Mouse (Mus musculus) neural tube, embryonic 14.5 days (tissue): ENCODE results near the gene Palld. TPM values are rescaled to one million over a fixed set of nuclear protein-coding genes. Genes with fewer than 3 reads are reported as not detected.

ENCODE experiments used
- ATAC-seq: fragments of 200-750 bp; cut with Nextera tagmentation; 2 replicates; pipeline ENCODE4 v1.8.0; 2017; ENCODE audit warnings: low read depth, mild to moderate bottlenecking, moderate TSS enrichment, moderate library complexity
- H3K27ac ChIP-seq: fragments of 300-500 bp; sonication (generic); 2 replicates; pipeline ENCODE4 v1.5.1; 2014; ENCODE audit warnings: low read depth, mild to moderate bottlenecking, control low read depth, low read length, moderate library complexity, mixed read lengths
- H3K27me3 ChIP-seq: fragments of 300-500 bp; sonication (generic); 2 replicates; pipeline ENCODE4 v1.6.1; 2014; ENCODE audit warnings: low read length; ENCODE audit not compliant: control insufficient read depth, insufficient read depth
- H3K36me3 ChIP-seq: fragments of 300-500 bp; sonication (generic); 2 replicates; pipeline ENCODE4 v1.6.1; 2014; ENCODE audit warnings: low read length, mixed read lengths; ENCODE audit not compliant: control insufficient read depth, insufficient read depth
- H3K4me1 ChIP-seq: fragments of 300-500 bp; sonication (generic); 2 replicates; pipeline ENCODE4 v1.6.1; 2014; ENCODE audit warnings: low read length; ENCODE audit not compliant: control insufficient read depth, insufficient read depth
- H3K4me2 ChIP-seq: fragments of 300-500 bp; sonication (generic); 2 replicates; pipeline ENCODE4 v1.6.1; 2014; ENCODE audit warnings: mild to moderate bottlenecking, low read depth, low read length, control low read depth
- H3K4me3 ChIP-seq: fragments of 300-500 bp; sonication (generic); 2 replicates; pipeline ENCODE4 v1.5.1; 2014; ENCODE audit warnings: low read depth, low read length, control low read depth, mixed read lengths
- H3K9ac ChIP-seq: fragments of 300-500 bp; sonication (generic); replicated peaks from 2 replicates; pipeline ENCODE4 v1.6.1; 2014; ENCODE audit warnings: low read depth, mild to moderate bottlenecking, control low read depth, low read length, mixed read lengths
- H3K9me3 ChIP-seq: fragments of 300-500 bp; sonication (generic); 2 replicates; pipeline ENCODE4 v1.6.1; 2016; ENCODE audit warnings: low read length; ENCODE audit not compliant: control insufficient read depth
- WGBS: fragments of 180-500 bp; shearing (Covaris S2); extraction: QIAGEN DNeasy Blood & Tissue Kit; methylation state at CpG from one replicate; pipeline ENCODE4 v1.1.7; 2014; 5-methylcytosine and 5-hydroxymethylcytosine counted together
- polyA plus RNA-seq: library from polyadenylated mRNA; unstranded; fragments of >200 nt; fragmentation: Nextera tagmentation; extraction: Ambion mirVana; gene quantifications from 2 replicates; pipeline ENCODE4 v1.2.1, GENCODE M21; 2014

Palld gene
- polyA plus RNA-seq, 1 experiment from 2014 or later: 11.1 TPM

GRCm38 (mm10) chr8:61796537-61797050 lies 105.9 kb downstream of the Palld start:
- no peak overlapping the region for H3K27ac ChIP-seq
- H3K9ac ChIP-seq: no peak overlapping the region
- no peaks in the 10 kb centered on the region for H3K27me3 ChIP-seq
- no peak for ATAC-seq
- H3K4me2 ChIP-seq: no peak overlapping the region
- H3K36me3 ChIP-seq: no peaks in the 10 kb centered on the region
- no peak overlapping the region for H3K4me3 ChIP-seq
- no peaks in the 10 kb centered on the region for H3K9me3 ChIP-seq
- H3K4me1 ChIP-seq: no peaks in the 10 kb centered on the region
- 88% methylated on average over 7 of the region's 7 CpGs for WGBS

GRCm38 (mm10) chr8:61789946-61790345 lies 112.5 kb downstream of the Palld start:
- H3K4me3 ChIP-seq: no peak overlapping the region
- H3K27ac ChIP-seq: no peak overlapping the region
- no peaks in the 10 kb centered on the region for H3K27me3 ChIP-seq
- H3K9me3 ChIP-seq: no peaks in the 10 kb centered on the region
- no peak for ATAC-seq
- H3K36me3 ChIP-seq: no peaks in the 10 kb centered on the region
- no peak overlapping the region for H3K4me2 ChIP-seq
- no peak overlapping the region for H3K9ac ChIP-seq
- H3K4me1 ChIP-seq: no peaks in the 10 kb centered on the region
- 85% methylated on average over 3 of the region's 3 CpGs for WGBS

DNA sequence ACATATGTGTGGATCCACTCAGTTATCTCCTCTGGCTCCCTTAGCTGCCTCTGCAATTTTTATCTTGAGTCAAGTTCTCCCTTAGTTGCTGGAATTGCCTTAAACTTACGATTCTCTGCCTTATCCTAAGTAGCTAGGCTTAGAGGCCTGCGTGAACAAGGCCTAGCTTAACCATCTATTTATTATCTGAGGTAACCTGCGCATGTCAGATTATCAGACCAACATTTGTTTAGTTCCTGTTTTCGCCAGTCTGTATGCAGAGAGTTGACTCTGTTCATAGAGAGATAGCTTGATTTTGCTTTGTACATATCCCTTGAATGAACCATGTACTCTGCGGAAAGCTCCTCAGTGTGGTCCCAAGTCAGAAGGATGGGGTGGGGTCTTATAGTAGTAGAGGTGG lies 113.2 kb downstream of the Palld start:
- Histone ChIP-seq H3K9me3 (no peaks in the 10 kb centered on the region), H3K4me3 (no peak overlapping the region), H3K27ac (no peak overlapping the region), H3K9ac (no peak overlapping the region), H3K27me3 (no peaks in the 10 kb centered on the region), H3K4me1 (no peaks in the 10 kb centered on the region), H3K36me3 (no peaks in the 10 kb centered on the region), H3K4me2 (no peak overlapping the region)
- 93% methylated on average over 5 of the region's 5 CpGs for WGBS
- no peak for ATAC-seq

DNA sequence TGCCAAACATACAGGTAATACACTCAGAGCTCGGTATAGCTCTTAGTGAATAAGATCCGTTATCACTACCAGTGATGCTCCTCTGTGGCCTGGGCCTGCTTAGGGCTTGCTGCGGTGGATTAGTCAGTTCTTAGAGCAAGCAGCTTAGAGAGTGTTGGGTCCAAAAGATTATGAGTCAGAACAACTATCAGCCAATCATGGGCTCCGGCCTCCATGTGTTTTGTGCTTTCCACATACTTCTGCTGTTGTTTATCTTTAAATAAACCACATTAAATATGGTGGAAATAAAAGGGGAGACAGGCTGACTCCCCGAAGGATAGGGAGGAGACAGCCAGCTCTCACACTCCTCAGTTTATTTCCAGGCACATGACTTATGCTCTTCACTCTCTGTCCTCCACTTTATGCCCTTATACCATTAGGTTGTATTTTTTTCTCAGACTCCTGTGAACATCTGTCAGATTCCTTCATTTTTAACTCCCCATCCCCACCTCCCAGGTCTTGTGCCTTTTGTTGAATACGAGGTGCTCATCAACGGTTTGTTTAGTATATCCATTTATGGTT lies 119.5 kb downstream of the Palld start:
- WGBS: 82% methylated on average over 7 of the region's 7 CpGs
- H3K36me3 ChIP-seq: no peaks in the 10 kb centered on the region
- no peaks in the 10 kb centered on the region for H3K9me3 ChIP-seq
- H3K27me3 ChIP-seq: no peaks in the 10 kb centered on the region
- H3K27ac ChIP-seq: no peak overlapping the region
- no peak overlapping the region for H3K9ac ChIP-seq
- no peak overlapping the region for H3K4me2 ChIP-seq
- no peak overlapping the region for H3K4me3 ChIP-seq
- no peak for ATAC-seq
- H3K4me1 ChIP-seq: no peaks in the 10 kb centered on the region

- no peaks in the 10 kb centered on the region for H3K9me3 ChIP-seq
- no peak overlapping the region for H3K9ac ChIP-seq
- H3K4me2 ChIP-seq: no peak overlapping the region
- H3K27ac ChIP-seq: no peak overlapping the region
- H3K27me3 ChIP-seq: no peaks in the 10 kb centered on the region
- 79% methylated on average over 5 of the region's 5 CpGs for WGBS
- H3K4me1 ChIP-seq: no peaks in the 10 kb centered on the region
- no peak for ATAC-seq
- no peak overlapping the region for H3K4me3 ChIP-seq
- H3K36me3 ChIP-seq: no peaks in the 10 kb centered on the region
Measured at GRCm38 (mm10) chr8:61780652-61781257, 121.7 kb downstream of the Palld start.

DNA sequence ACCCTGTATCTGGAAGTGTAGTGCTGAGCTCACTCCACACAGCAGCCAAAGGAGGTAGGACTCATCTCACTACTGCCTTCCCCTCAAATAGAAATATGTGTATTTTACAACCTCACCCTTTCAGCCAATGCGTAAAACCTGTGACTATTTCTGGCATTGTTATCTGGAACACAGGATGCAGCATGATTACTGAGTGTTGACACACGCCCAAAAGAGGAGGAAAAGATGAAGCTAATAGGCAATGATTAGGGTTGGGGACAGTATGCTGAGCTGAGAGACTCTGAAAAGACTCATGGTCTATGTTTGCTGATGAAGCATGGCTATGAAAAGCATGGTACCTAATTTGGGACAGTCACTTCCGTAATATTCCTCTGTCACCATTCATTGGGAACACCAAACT lies 124.3 kb downstream of the Palld start:
- no peak overlapping the region for H3K4me2 ChIP-seq
- no peak overlapping the region for H3K9ac ChIP-seq
- WGBS: 89% methylated on average over 3 of the region's 3 CpGs
- ATAC-seq: no peak
- no peaks in the 10 kb centered on the region for H3K27me3 ChIP-seq
- H3K9me3 ChIP-seq: no peaks in the 10 kb centered on the region
- no peaks in the 10 kb centered on the region for H3K4me1 ChIP-seq
- H3K36me3 ChIP-seq: no peaks in the 10 kb centered on the region
- no peak overlapping the region for H3K4me3 ChIP-seq
- no peak overlapping the region for H3K27ac ChIP-seq

DNA sequence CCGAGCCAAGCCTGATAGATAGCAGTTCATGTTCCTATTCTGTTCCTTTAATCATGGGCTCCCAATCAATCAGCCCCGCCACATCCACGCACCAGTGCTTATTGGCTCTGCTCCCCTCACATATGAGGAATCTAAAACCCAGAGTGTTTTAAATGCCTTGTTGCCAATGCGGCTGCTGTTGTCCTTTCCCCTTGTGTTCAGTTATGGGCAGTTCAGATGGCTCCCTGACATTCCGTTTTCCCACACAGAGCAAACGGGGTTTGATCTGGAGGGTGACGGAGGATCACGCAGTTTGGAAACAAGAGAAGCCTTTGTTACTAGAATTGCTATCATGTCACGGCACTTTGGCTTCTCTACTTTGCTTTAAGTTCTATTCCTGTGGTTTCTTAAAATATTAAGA lies 125.9 kb downstream of the Palld start:
- H3K4me2 ChIP-seq: no peak overlapping the region
- no peak overlapping the region for H3K4me3 ChIP-seq
- no peaks in the 10 kb centered on the region for H3K4me1 ChIP-seq
- H3K27me3 ChIP-seq: no peaks in the 10 kb centered on the region
- no peaks in the 10 kb centered on the region for H3K36me3 ChIP-seq
- 46% methylated on average over 9 of the region's 9 CpGs for WGBS
- H3K9ac ChIP-seq: no peak overlapping the region
- H3K27ac ChIP-seq: no peak overlapping the region
- ATAC-seq: no peak
- H3K9me3 ChIP-seq: no peaks in the 10 kb centered on the region

- Histone ChIP-seq H3K4me3 (no peak overlapping the region), H3K27ac (no peak overlapping the region), H3K36me3 (no peaks in the 10 kb centered on the region), H3K27me3 (no peaks in the 10 kb centered on the region), H3K4me1 (no peaks in the 10 kb centered on the region), H3K4me2 (no peak overlapping the region), H3K9ac (no peak overlapping the region), H3K9me3 (no peaks in the 10 kb centered on the region)
- 71% methylated on average over 6 of the region's 6 CpGs for WGBS
- ATAC-seq: no peak
Measured at GRCm38 (mm10) chr8:61775936-61776335, 126.6 kb downstream of the Palld start.

GRCm38 (mm10) chr8:61774161-61774560 lies 128.3 kb downstream of the Palld start:
- ATAC-seq: no peak
- Histone ChIP-seq H3K4me3 (no peak overlapping the region), H3K4me1 (no peaks in the 10 kb centered on the region), H3K4me2 (no peak overlapping the region), H3K27me3 (no peaks in the 10 kb centered on the region), H3K9me3 (no peaks in the 10 kb centered on the region), H3K9ac (no peak overlapping the region), H3K27ac (no peak overlapping the region), H3K36me3 (no peaks in the 10 kb centered on the region)
- WGBS: 91% methylated on average over 5 of the region's 5 CpGs
